Mouse (Mus musculus) embryonic facial prominence, embryonic 15.5 days (tissue): ENCODE results near the gene Atox1. TPM values are rescaled to one million over a fixed set of nuclear protein-coding genes. Genes with fewer than 3 reads are reported as not detected.
A peak's percentile ranks its signal among the peaks of the same experiment; 100 is the strongest.

Experiments
- ATAC-seq: fragments of 200-750 bp; cut with Nextera tagmentation; 2 replicates; pipeline ENCODE4 v1.8.0; 2017; ENCODE audit warnings: low read depth, moderate TSS enrichment; ENCODE audit not compliant: insufficient number of reproducible peaks, low FRiP score, low TSS enrichment
- H3K27ac ChIP-seq: fragments of 300-500 bp; sonication (generic); replicated peaks from 2 replicates; pipeline ENCODE4 v1.5.1; 2015; ENCODE audit warnings: mild to moderate bottlenecking, inconsistent platforms
- H3K27me3 ChIP-seq: fragments of 300-500 bp; sonication (generic); 2 replicates; pipeline ENCODE4 v1.6.1; 2015; ENCODE audit warnings: inconsistent platforms
- H3K36me3 ChIP-seq: fragments of 300-500 bp; sonication (generic); 2 replicates; pipeline ENCODE4 v1.6.1; 2015; ENCODE audit warnings: mild to moderate bottlenecking, inconsistent platforms
- H3K4me1 ChIP-seq: fragments of 300-500 bp; sonication (generic); 2 replicates; pipeline ENCODE4 v1.6.1; 2015; ENCODE audit warnings: inconsistent platforms
- H3K4me2 ChIP-seq: fragments of 300-500 bp; sonication (generic); replicated peaks from 2 replicates; pipeline ENCODE4 v1.6.1; 2015; ENCODE audit warnings: mild to moderate bottlenecking, inconsistent platforms
- H3K4me3 ChIP-seq: fragments of 300-500 bp; sonication (generic); replicated peaks from 2 replicates; pipeline ENCODE4 v1.5.1; 2015; ENCODE audit warnings: mild to moderate bottlenecking, inconsistent platforms
- H3K9ac ChIP-seq: fragments of 300-500 bp; sonication (generic); 2 replicates; pipeline ENCODE4 v1.6.1; 2015; ENCODE audit warnings: inconsistent platforms
- H3K9me3 ChIP-seq: fragments of 300-500 bp; sonication (generic); replicated peaks from 2 replicates; pipeline ENCODE4 v1.6.1; 2016; ENCODE audit warnings: inconsistent platforms
- WGBS: fragments of 180-500 bp; shearing (Covaris S2); methylation state at CpG from one replicate; pipeline ENCODE4 v1.1.7; 2015; 5-methylcytosine and 5-hydroxymethylcytosine counted together
- polyA plus RNA-seq: library from polyadenylated mRNA; unstranded; fragments of >200 nt; fragmentation: Nextera tagmentation; extraction: Ambion mirVana; gene quantifications from 2 replicates; pipeline ENCODE4 v1.2.1, GENCODE M21; 2015

Gene Atox1
- polyA plus RNA-seq, 1 experiment from 2014 or later = 541 TPM

DNA sequence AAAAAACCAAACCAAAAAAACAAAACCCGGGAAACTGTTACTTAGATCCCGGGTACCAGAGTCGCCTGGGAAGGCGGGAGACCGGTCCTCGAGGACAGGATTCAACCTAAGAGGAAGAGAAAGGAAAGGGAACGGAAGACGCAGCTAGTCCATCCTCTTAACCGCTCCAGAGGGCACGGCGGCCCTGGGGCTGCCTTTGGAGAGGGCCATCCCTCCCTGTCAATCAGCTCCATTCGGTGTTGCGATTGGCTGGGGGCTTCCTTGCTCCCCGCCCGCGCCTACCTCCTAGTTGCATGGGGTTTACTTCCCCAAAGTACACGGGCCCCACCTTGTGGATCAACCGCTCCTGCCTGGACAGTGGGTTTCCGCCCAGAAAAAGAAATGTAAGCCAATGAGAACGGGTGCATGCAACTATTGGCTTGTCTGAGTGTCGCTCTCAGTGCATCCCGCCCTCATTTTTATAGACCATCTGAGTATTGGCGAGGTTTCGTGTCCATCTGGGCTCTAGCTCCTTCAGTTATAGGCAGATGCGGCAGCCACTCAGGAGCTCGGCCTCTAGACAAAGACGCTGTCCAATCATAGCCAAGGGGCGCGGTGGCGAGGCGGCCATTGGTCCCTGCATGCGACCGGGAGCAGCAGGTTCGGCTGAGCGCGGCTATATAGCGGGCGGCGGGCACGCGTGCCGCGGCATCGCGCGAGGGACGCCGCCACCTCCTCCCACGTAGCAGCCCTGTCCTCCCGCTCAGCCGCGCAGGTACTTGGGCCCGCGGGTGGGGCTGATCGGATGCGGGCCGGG is 8.2 kb upstream of the Atox1 start, which contains the start of gene G3bp1:
Gene G3bp1, plus strand, starts transcription at position 638 of the 796 bp plus-strand sequence.
- H3K4me1 ChIP-seq = peaks cover 24% of the 10 kb centered on the region
- peak; percentile 98 for ATAC-seq
- under 1% methylated on average over 57 of the region's 57 CpGs for WGBS

DNA sequence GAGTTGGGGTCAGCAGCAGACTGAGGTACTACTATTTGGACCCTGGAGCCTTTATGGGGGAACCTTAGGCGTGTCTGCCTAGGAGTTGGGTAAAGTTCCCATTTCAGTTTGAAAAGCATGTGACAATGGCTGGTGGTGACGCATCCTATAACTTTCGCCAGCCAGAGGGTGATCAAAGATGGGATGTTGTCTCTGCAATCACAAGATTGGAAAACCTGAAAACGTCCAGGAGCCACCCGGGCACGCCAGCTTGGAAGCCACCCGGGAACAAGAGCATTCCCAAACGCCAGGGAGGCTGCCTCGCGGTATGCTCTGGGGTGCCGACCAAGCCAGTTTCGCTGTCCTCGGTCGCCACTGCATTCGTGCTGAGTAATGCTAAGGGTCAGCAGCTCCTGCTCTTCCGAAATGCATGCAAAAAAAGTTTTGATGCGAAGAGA is 7.6 kb upstream of the Atox1 start:
- Histone ChIP-seq H3K9ac (peak overlapping the region; percentile 29), H3K4me3 (peak overlapping the region; percentile 65), H3K27me3 (no peaks in the 10 kb centered on the region), H3K27ac (peak overlapping the region; percentile 92), H3K4me1 (peaks cover 24% of the 10 kb centered on the region), H3K9me3 (no peaks in the 10 kb centered on the region), H3K36me3 (peaks cover 8% of the 10 kb centered on the region; the same call in 1 of the 2 replicates), H3K4me2 (peak overlapping the region; percentile 77)
- no peak for ATAC-seq
- 3% methylated on average over 17 of the region's 17 CpGs for WGBS

More for the DNA sequence above, 8.2 kb upstream of the Atox1 start, which contains the start of gene G3bp1:
- H3K27ac ChIP-seq = peak within 1 kb of the TSS; percentile 92
- H3K4me3 ChIP-seq = peak within 1 kb of the TSS; percentile 65
- peak within 1 kb of the TSS; percentile 77 for H3K9ac ChIP-seq
- no peaks in the 10 kb centered on the region for H3K27me3 ChIP-seq
- H3K9me3 ChIP-seq = no peaks in the 10 kb centered on the region
- peaks cover 12% of the 10 kb centered on the region; the same call in 1 of the 2 replicates for H3K36me3 ChIP-seq
- H3K4me2 ChIP-seq = peak within 1 kb of the TSS; percentile 79

DNA sequence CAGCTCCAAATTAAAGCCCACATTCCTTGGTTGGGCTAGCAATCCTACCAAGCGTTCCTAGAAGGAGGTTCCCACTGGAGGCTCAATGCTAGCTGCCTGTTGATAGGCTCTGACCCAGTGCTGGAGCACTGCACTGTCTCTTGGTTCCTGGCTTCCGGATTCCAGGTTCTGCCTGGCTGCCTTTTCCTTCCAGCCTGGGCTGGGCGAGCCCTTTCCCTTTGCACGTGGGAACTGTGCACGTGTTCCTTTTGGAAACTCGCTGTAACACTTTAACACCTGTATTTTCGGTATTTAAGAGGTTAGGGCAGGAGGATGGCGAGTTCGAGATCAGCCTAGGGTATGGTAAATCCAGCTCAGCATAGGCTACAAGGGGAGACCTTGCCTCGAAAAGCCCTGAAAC is 7.0 kb upstream of the Atox1 start:
- WGBS = 75% methylated on average over 10 of the region's 10 CpGs
- Histone ChIP-seq H3K36me3 (peaks cover 6% of the 10 kb centered on the region; the same call in 1 of the 2 replicates), H3K27ac (peak overlapping the region; percentile 92), H3K9ac (0 out of 2 replicates have a peak overlapping the region, but pooled peaks have one; percentile 29), H3K4me3 (peak overlapping the region; percentile 65), H3K9me3 (no peaks in the 10 kb centered on the region), H3K4me1 (peaks cover 19% of the 10 kb centered on the region; the same call in 1 of the 2 replicates), H3K4me2 (peak overlapping the region; percentile 77), H3K27me3 (no peaks in the 10 kb centered on the region)
- ATAC-seq = no peak

DNA sequence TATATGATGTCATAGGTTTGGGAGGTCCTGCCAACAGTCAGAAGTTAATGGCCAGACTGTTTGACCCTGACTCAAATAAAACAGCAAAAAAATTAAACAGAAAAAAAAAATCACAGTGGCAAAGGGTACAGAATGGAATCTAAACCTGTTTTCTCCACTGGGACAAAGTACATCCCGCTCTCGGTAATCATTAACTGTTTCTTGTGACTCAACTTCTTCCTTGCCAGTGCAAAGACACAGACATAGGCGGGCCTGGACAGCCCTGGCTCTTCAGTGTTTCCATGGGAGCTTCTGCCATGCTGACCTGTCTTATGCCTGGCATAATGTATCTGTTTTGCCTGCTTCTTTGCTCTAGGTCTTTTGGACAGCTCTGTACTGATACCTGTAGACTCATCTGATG is 4.1 kb upstream of the Atox1 start:
- no peak overlapping the region for H3K27ac ChIP-seq
- H3K4me2 ChIP-seq = no peak overlapping the region
- no peaks in the 10 kb centered on the region for H3K9me3 ChIP-seq
- H3K27me3 ChIP-seq = no peaks in the 10 kb centered on the region
- ATAC-seq = no peak
- WGBS = 81% methylated on average over 3 of the region's 3 CpGs
- H3K9ac ChIP-seq = no peak overlapping the region
- no peak overlapping the region for H3K4me3 ChIP-seq
- H3K36me3 ChIP-seq = no peaks in the 10 kb centered on the region
- H3K4me1 ChIP-seq = peaks cover 16% of the 10 kb centered on the region

DNA sequence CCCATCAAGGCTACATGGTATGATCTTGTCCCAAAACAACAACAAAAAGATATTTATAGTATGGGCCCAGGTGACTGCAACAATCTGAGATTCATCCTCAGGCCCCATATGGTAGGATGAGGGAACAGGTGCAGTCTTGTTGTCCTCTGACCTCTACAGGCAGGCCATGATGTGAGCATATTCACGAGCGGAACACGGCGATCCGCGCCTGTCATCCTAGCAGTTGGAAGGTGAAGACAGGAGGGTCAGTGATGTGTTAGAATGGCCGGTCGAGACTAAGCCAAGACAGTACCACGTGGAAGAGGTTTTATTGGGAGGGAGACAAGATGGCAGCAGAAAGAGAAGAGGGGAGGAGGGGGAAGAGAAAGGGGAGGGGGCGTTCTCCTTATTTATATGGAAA is 3.7 kb upstream of the Atox1 start:
- Histone ChIP-seq H3K4me1 (peaks cover 20% of the 10 kb centered on the region), H3K9me3 (no peaks in the 10 kb centered on the region), H3K27ac (no peak overlapping the region), H3K27me3 (no peaks in the 10 kb centered on the region), H3K36me3 (no peaks in the 10 kb centered on the region), H3K4me3 (no peak overlapping the region), H3K4me2 (no peak overlapping the region), H3K9ac (no peak overlapping the region)
- 86% methylated on average over 10 of the region's 10 CpGs for WGBS
- no peak for ATAC-seq

DNA sequence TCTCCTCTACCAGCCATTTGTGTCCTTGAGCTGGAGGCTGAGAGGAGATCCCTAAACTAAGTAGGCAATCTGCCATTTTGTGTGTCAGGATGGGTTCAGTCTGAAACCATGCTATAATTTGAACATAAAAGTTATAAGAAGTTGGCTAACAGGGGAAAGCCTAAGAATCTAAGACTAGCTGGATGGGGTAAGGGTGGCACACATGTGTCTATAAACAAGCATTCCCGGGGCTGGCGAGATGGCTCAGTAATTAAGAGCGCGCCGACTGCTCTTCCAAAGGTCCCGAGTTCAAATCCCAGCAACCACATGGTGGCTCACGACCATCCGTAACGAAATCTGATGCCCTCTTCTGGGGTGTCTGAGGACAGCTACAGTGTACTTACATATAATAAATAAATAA is 1.1 kb upstream of the Atox1 start:
- 94% methylated on average over 9 of the region's 9 CpGs for WGBS
- ATAC-seq = no peak

DNA sequence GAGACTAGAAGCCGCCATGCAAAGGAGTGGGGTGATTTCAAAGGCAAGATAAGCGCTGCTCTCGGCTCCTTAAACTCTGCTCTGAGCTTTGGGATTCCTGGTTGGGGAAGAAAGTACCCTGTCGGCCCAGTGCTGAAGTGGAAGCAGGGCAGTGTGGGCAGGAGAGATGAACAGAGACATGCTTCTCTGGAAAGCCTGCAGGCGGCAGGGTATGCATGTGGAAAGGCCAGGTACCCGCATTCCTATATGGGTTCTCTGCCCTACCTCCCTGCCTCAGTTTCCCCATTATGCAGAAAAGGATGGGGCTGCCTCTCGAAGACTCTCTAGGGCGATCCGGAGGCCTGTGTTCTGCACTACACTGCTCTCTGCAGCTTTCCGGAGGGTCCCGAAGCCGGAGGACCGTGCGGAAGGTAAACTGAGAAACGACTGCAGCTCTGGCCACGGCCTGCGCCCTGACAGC is 450 bp downstream of the Atox1 start:
- Histone ChIP-seq H3K27me3 (no peaks in the 10 kb centered on the region), H3K36me3 (no peaks in the 10 kb centered on the region), H3K4me1 (peaks cover 24% of the 10 kb centered on the region), H3K9ac (peak overlapping the region; percentile 58), H3K9me3 (no peaks in the 10 kb centered on the region), H3K4me3 (peak overlapping the region; percentile 85), H3K27ac (peak overlapping the region; percentile 80), H3K4me2 (peak overlapping the region; percentile 87)
- peak; percentile 49 for ATAC-seq
- 1% methylated on average over 17 of the region's 17 CpGs for WGBS

More for the DNA sequence above, 1.1 kb upstream of the Atox1 start:
- no peak overlapping the region for H3K4me2 ChIP-seq
- no peak overlapping the region for H3K27ac ChIP-seq
- H3K4me1 ChIP-seq = peaks cover 20% of the 10 kb centered on the region
- H3K9me3 ChIP-seq = no peaks in the 10 kb centered on the region
- no peaks in the 10 kb centered on the region for H3K27me3 ChIP-seq
- H3K4me3 ChIP-seq = no peak overlapping the region
- no peaks in the 10 kb centered on the region for H3K36me3 ChIP-seq
- no peak overlapping the region for H3K9ac ChIP-seq

DNA sequence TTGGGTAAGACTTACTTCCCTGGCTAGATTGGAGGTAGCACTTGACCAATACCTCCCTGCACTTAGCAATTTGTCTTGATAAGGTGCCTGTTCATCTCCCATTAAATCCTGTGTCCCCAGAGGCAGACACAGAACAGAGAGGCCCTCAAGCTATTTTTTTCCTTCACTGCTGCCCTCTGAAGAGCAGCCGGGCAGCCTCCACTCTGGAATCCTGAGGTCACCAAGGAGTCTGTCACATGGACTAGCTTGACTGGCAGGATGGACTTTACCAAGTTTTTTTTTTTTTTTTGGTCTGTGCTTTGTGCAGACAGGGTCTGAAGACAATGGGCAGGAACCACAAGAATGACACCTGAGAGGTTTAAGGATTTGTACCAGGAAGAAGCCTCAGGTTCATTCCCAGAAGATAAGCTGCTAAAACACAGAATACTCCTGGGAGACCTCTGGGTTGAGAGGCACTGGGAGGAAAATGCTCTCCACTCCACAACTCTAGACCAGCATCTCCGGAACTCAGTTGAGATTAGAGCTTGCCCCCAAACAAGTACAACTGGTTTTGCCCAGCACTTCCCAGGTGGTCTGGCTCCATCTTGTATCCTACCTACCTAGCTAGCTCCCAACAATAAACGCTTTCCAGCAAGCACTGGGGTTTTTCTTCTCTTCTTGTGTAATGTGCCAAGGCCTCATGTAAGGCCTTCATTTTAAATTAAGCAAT is 1.0 kb downstream of the Atox1 start:
- no peak for ATAC-seq
- H3K4me3 ChIP-seq = peak overlapping the region; percentile 85
- H3K27ac ChIP-seq = peak overlapping the region; percentile 80
- H3K36me3 ChIP-seq = no peaks in the 10 kb centered on the region
- H3K27me3 ChIP-seq = no peaks in the 10 kb centered on the region
- peaks cover 26% of the 10 kb centered on the region for H3K4me1 ChIP-seq
- H3K9ac ChIP-seq = peak overlapping the region; percentile 58
- WGBS = 13% methylated on average over 3 of the region's 3 CpGs
- peak overlapping the region; percentile 87 for H3K4me2 ChIP-seq
- H3K9me3 ChIP-seq = no peaks in the 10 kb centered on the region

DNA sequence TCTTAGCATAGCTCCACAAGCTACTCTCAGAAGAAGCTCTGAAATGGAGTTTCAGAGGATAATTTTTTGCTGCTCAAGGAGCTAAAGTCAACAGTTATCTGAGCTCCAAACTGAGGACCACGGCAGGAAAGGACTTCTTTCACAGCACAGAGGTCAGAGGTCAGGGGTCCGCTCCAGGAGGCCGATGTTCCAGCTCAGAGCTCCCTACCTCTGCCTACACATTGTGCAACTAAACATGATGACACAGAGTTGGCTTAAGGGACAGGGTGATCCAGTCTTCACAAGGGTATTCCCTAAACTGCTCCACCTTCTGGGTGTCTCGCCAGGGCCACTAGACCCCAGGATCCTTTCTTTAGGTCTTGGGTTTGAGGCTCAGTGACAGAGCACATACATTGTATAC is 2.5 kb downstream of the Atox1 start:
- 49% methylated on average over 4 of the region's 4 CpGs for WGBS
- no peak overlapping the region for H3K4me2 ChIP-seq
- no peak for ATAC-seq

DNA sequence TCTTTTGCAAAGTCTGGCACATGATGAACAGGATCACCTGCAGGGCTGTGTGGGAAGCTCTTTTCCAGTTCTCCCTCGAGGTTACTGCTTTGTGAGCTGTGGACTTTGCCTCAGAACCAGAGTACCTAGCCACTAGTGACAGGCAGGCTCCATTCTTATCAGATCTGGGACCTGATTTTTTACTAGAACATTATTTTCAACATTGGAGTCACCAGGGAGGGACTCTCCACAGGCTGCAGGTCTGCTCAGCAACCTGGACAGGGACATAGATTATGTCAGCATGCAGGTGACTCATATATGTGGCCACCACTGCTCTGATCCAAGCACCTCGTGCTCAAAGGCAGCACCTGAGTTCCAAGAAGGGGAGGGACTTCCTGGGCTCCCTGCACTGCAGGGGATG is 5.9 kb downstream of the Atox1 start:
- Histone ChIP-seq H3K4me3 (no peak overlapping the region), H3K9ac (no peak overlapping the region), H3K27me3 (no peaks in the 10 kb centered on the region), H3K4me2 (no peak overlapping the region), H3K27ac (no peak overlapping the region), H3K36me3 (peaks cover 25% of the 10 kb centered on the region), H3K9me3 (no peaks in the 10 kb centered on the region), H3K4me1 (peaks cover 17% of the 10 kb centered on the region)
- WGBS = 70% methylated on average over 2 of the region's 2 CpGs
- ATAC-seq = no peak

More for the DNA sequence above, 2.5 kb downstream of the Atox1 start:
- peaks cover 3% of the 10 kb centered on the region for H3K36me3 ChIP-seq
- H3K9me3 ChIP-seq = no peaks in the 10 kb centered on the region
- no peaks in the 10 kb centered on the region for H3K27me3 ChIP-seq
- H3K4me3 ChIP-seq = no peak overlapping the region
- H3K4me1 ChIP-seq = peaks cover 26% of the 10 kb centered on the region
- no peak overlapping the region for H3K27ac ChIP-seq
- H3K9ac ChIP-seq = no peak overlapping the region

DNA sequence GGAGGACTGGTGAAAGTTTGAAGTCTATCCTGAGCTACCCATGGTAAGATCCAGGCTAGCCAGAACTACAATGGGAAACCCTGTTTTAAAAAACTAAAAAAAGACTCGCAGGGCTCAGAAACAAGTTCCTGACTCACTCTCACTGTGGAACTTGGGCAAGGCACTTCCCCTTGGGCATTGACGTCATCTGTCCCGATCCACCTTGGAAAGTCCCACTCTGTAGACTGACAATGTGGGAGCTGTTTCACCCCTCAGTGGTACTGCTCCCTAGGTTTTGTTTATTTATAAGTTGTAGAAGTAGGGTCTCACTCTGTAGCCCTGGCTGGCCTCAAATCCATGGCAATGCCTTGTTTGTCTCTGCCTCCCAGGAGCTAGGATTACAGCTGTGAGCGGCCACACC is 7.4 kb downstream of the Atox1 start:
- no peak for ATAC-seq
- WGBS = 76% methylated on average over 4 of the region's 4 CpGs
- Histone ChIP-seq H3K4me3 (no peak overlapping the region), H3K4me1 (peaks cover 6% of the 10 kb centered on the region), H3K27ac (no peak overlapping the region), H3K9me3 (no peaks in the 10 kb centered on the region), H3K9ac (no peak overlapping the region), H3K27me3 (no peaks in the 10 kb centered on the region), H3K4me2 (no peak overlapping the region), H3K36me3 (peaks cover 39% of the 10 kb centered on the region)
